Mouse (Mus musculus) intestine, postnatal 0 days (tissue): Measurements from ENCODE around the gene Lhfp. TPM values are rescaled to one million over a fixed set of nuclear protein-coding genes. Genes with fewer than 3 reads are reported as not detected.
A peak's percentile ranks its signal among the peaks of the same experiment; 100 is the strongest.
"Not testable (repeated sequence)": the region's sequence is repeated elsewhere in the genome, so short reads cannot be mapped to it uniquely, and the experiment has no call there.

Source experiments
- ATAC-seq: fragments of 200-750 bp; cut with Nextera tagmentation; 2 replicates; pipeline ENCODE4 v1.8.0; 2017; ENCODE audit warnings: mild to moderate bottlenecking, moderate TSS enrichment, moderate library complexity
- H3K27ac ChIP-seq: fragments of 300-500 bp; sonication (generic); 2 replicates; pipeline ENCODE4 v1.5.1; 2014; ENCODE audit warnings: mild to moderate bottlenecking, low read depth, low read length, moderate library complexity
- H3K27me3 ChIP-seq: fragments of 300-500 bp; sonication (generic); replicated peaks from 2 replicates; pipeline ENCODE4 v1.6.1; 2014; ENCODE audit warnings: low read length, mixed read lengths; ENCODE audit not compliant: control insufficient read depth, insufficient read depth
- H3K36me3 ChIP-seq: fragments of 300-500 bp; sonication (generic); 2 replicates; pipeline ENCODE4 v1.6.1; 2014; ENCODE audit warnings: mild to moderate bottlenecking, moderate library complexity; ENCODE audit not compliant: control insufficient read depth, insufficient read depth
- H3K4me1 ChIP-seq: fragments of 300-500 bp; sonication (generic); replicated peaks from 2 replicates; pipeline ENCODE4 v1.6.1; 2014; ENCODE audit warnings: antibody characterized with exemption, low read length, mixed read lengths; ENCODE audit not compliant: control insufficient read depth, insufficient read depth
- H3K4me2 ChIP-seq: fragments of 300-500 bp; sonication (generic); replicated peaks from 2 replicates; pipeline ENCODE4 v1.6.1; 2014; ENCODE audit warnings: low read depth, mild to moderate bottlenecking, moderate library complexity
- H3K4me3 ChIP-seq: fragments of 300-500 bp; sonication (generic); 2 replicates; pipeline ENCODE4 v1.5.1; 2014; ENCODE audit warnings: low read depth, low read length
- H3K9ac ChIP-seq: fragments of 300-500 bp; sonication (generic); 2 replicates; pipeline ENCODE4 v1.6.1; 2014; ENCODE audit warnings: mild to moderate bottlenecking, low read depth, low read length
- H3K9me3 ChIP-seq: fragments of 300-500 bp; sonication (generic); 2 replicates; pipeline ENCODE4 v1.6.1; 2016; ENCODE audit warnings: mixed run types; ENCODE audit not compliant: control insufficient read depth
- CTCF ChIP-seq: sonication (generic); IDR thresholded peaks from 2 replicates; pipeline ENCODE4 v1.5.1; 2016; ENCODE audit warnings: low read depth, mild to moderate bottlenecking, control low read depth, antibody characterized with exemption, moderate library complexity
- WGBS: fragments of 180-500 bp; shearing (Covaris S2); extraction: QIAGEN DNeasy Blood & Tissue Kit; methylation state at CpG from one replicate; pipeline ENCODE4 v1.1.7; 2014; 5-methylcytosine and 5-hydroxymethylcytosine counted together
- polyA plus RNA-seq: library from polyadenylated mRNA; unstranded; fragments of >200 nt; fragmentation: Nextera tagmentation; extraction: Ambion mirVana; gene quantifications from 2 replicates; pipeline ENCODE4 v1.2.1, GENCODE M21; 2015

Lhfp gene
- polyA plus RNA-seq, 1 experiment from 2014 or later: 30.2 TPM

DNA sequence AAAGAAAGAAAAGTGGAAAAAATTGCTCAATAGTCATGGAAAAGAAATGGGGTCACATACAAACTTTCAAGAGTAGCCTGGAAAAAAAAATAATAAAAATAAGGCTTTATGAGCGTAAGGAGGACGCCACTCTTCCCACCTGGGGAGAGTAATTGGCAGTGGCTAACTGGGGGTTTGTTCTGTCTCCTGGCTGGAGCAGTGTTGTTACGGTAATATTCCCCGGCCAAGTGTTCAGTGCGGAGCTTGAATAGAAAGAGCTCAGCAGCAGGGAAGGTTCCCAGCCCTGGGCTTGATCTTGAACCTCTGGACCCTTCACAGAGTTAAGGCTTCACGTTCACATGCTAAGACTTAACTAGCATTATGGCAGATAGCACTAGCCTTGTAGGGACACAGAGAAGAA, 184.9 kb downstream of the Lhfp start:
- Histone ChIP-seq H3K4me3 (no peak overlapping the region), H3K27me3 (no peaks in the 10 kb centered on the region), H3K9ac (no peak overlapping the region), H3K4me2 (no peak overlapping the region), H3K27ac (no peak overlapping the region), H3K36me3 (no peaks in the 10 kb centered on the region), H3K9me3 (no peaks in the 10 kb centered on the region), H3K4me1 (no peaks in the 10 kb centered on the region)
- 90% methylated on average over 6 of the region's 6 CpGs for WGBS
- no peak for TF ChIP-seq CTCF
- ATAC-seq: no peak

DNA sequence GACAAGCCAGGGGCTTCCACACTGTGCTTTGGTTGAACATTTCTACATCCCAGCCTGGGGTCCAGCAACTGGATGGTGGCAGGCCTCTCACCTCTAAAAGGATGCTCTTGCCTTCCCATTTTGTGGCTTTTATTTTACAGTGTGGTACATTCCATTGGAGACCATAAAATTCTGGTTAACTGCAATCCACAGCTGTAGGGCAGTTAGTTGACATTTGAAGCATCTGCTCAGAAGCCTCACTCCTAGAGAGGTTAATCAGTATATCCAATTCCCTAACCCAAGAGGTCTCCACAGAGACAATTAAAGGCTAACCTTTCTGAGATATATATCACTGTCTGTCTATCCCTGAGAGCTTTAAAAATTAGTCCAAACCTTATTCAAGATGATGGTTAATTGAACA, 186.5 kb downstream of the Lhfp start:
- Histone ChIP-seq H3K9ac (no peak overlapping the region), H3K4me2 (no peak overlapping the region), H3K4me1 (no peaks in the 10 kb centered on the region), H3K4me3 (no peak overlapping the region), H3K36me3 (no peaks in the 10 kb centered on the region), H3K27ac (no peak overlapping the region), H3K9me3 (no peaks in the 10 kb centered on the region), H3K27me3 (no peaks in the 10 kb centered on the region)
- TF ChIP-seq CTCF: no peak
- ATAC-seq: no peak

DNA sequence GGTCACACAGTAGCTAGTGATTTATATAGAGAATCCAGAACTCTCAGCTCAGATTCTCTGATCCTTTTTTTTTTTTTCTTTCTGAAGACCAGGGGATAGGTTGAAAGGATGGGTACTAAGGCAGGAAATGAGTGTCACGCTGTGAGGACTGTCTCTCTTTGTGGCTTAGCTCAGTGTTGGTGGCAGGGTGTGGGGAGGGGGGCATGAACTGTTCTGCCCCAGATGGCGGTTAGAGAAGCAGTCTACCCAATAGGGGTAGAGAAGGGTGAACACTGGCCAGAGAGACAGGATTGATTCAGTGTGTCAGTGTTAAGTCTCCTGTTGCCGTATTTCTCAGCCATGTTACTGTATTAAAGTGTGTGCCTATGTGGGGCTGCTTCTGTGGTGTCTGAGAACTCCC, 189.2 kb downstream of the Lhfp start:
- Histone ChIP-seq H3K4me1 (no peaks in the 10 kb centered on the region), H3K9me3 (no peaks in the 10 kb centered on the region), H3K36me3 (no peaks in the 10 kb centered on the region), H3K9ac (no peak overlapping the region), H3K4me3 (no peak overlapping the region), H3K4me2 (no peak overlapping the region), H3K27ac (no peak overlapping the region), H3K27me3 (no peaks in the 10 kb centered on the region)
- ATAC-seq: no peak
- no peak for TF ChIP-seq CTCF
- WGBS: 76% methylated on average over 3 of the region's 3 CpGs

- H3K36me3 ChIP-seq: no peaks in the 10 kb centered on the region
- H3K4me1 ChIP-seq: no peaks in the 10 kb centered on the region
- no peak overlapping the region for H3K4me3 ChIP-seq
- H3K4me2 ChIP-seq: no peak overlapping the region
- no peak overlapping the region for H3K9ac ChIP-seq
- WGBS: 44% methylated on average over 3 of the region's 3 CpGs
- ATAC-seq: no peak
- H3K27ac ChIP-seq: no peak overlapping the region
- no peaks in the 10 kb centered on the region for H3K27me3 ChIP-seq
- TF ChIP-seq CTCF: no peak
- H3K9me3 ChIP-seq: no peaks in the 10 kb centered on the region
Observed at GRCm38 (mm10) chr3:53231112-53231511, 189.8 kb downstream of the Lhfp start.

GRCm38 (mm10) chr3:53232411-53232810, 191.1 kb downstream of the Lhfp start:
- 83% methylated on average over 9 of the region's 9 CpGs for WGBS
- not testable (repeated sequence) for H3K9ac ChIP-seq, H3K4me1 ChIP-seq, H3K9me3 ChIP-seq, ATAC-seq, H3K4me2 ChIP-seq, H3K4me3 ChIP-seq, H3K27me3 ChIP-seq, H3K27ac ChIP-seq, H3K36me3 ChIP-seq

GRCm38 (mm10) chr3:53234689-53235088, 193.4 kb downstream of the Lhfp start:
- TF ChIP-seq CTCF: peak; percentile 50
- H3K36me3 ChIP-seq: no peaks in the 10 kb centered on the region
- no peak for ATAC-seq
- no peaks in the 10 kb centered on the region for H3K4me1 ChIP-seq
- no peak overlapping the region for H3K27ac ChIP-seq
- H3K27me3 ChIP-seq: no peaks in the 10 kb centered on the region
- no peak overlapping the region for H3K4me3 ChIP-seq
- H3K4me2 ChIP-seq: no peak overlapping the region
- H3K9ac ChIP-seq: no peak overlapping the region
- H3K9me3 ChIP-seq: no peaks in the 10 kb centered on the region

- no peaks in the 10 kb centered on the region for H3K4me1 ChIP-seq
- WGBS: 91% methylated on average over 4 of the region's 4 CpGs
- ATAC-seq: no peak
- no peak overlapping the region for H3K9ac ChIP-seq
- H3K4me2 ChIP-seq: no peak overlapping the region
- no peak overlapping the region for H3K4me3 ChIP-seq
- TF ChIP-seq CTCF: no peak
- no peaks in the 10 kb centered on the region for H3K9me3 ChIP-seq
- no peaks in the 10 kb centered on the region for H3K27me3 ChIP-seq
- no peak overlapping the region for H3K27ac ChIP-seq
- no peaks in the 10 kb centered on the region for H3K36me3 ChIP-seq
Observed at GRCm38 (mm10) chr3:53236471-53236870, 195.1 kb downstream of the Lhfp start.
